Mouse (Mus musculus): ENCODE results near the gene Skida1. TPM values are rescaled to one million over a fixed set of nuclear protein-coding genes. Genes with fewer than 3 reads are reported as not detected.
A peak's percentile ranks its signal among the peaks of the same experiment; 100 is the strongest.

Skida1 gene
- polyA plus RNA-seq, 1 experiment from 2014 or later, result 16.6 TPM

GRCm38 (mm10) chr2:18063763-18064251 is 15.0 kb upstream of the Skida1 start:
- Histone ChIP-seq H3K27me3 (replicated peaks; ENCODE audit: low read depth, poor library complexity, severe bottlenecking) (no peaks in the 10 kb centered on the region), H3K4me3 (peak overlapping the region; percentile 92), H3K27ac (replicated peaks) (peak overlapping the region; percentile 100), H3K4me1 (peaks cover 50% of the 10 kb centered on the region), H3K36me3 (replicated peaks) (peaks cover 26% of the 10 kb centered on the region), H3K9me3 (no peaks in the 10 kb centered on the region)
- WGBS, result under 1% methylated on average over 18 of the region's 18 CpGs
- no peak for DNase-seq (ENCODE audit: low spot score)

- H3K36me3 ChIP-seq (replicated peaks), result no peaks in the 10 kb centered on the region
- no peak overlapping the region; the same call in 1 of the 2 replicates for H3K4me3 ChIP-seq
- H3K27me3 ChIP-seq (replicated peaks; ENCODE audit: low read depth, poor library complexity, severe bottlenecking), result no peaks in the 10 kb centered on the region
- H3K27ac ChIP-seq (replicated peaks), result peak overlapping the region; percentile 69
- no peak for DNase-seq (ENCODE audit: low spot score)
- H3K9me3 ChIP-seq, result no peaks in the 10 kb centered on the region
- peaks cover 45% of the 10 kb centered on the region for H3K4me1 ChIP-seq
- WGBS, result 65% methylated on average over 1 of the region's 1 CpGs
Measured at GRCm38 (mm10) chr2:18060396-18060795, 11.5 kb upstream of the Skida1 start.

DNA sequence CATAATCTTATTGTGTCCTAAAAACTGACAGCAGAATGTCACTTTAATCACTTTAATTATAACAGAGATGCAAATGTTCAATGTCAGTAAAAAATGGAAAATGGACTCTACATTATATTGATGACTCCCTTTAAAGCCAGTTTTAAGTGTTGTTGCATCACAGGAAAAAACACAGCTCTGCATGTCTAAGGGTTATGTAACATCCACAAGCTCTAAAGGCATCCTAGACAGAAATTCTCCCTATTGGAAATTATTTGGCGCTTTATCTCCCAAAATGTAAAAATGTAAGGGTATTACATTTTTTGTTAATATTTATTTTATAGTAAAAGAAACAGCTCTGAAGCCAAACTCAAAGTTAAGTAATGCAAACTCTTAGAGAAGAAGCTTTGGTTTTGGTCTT is 11.0 kb upstream of the Skida1 start:
- Histone ChIP-seq H3K27ac (replicated peaks) (0 out of 2 replicates have a peak overlapping the region, but pooled peaks have one; percentile 11), H3K4me3 (no peak overlapping the region), H3K9me3 (no peaks in the 10 kb centered on the region), H3K36me3 (replicated peaks) (no peaks in the 10 kb centered on the region), H3K27me3 (replicated peaks; ENCODE audit: low read depth, poor library complexity, severe bottlenecking) (no peaks in the 10 kb centered on the region), H3K4me1 (peaks cover 44% of the 10 kb centered on the region)
- 76% methylated on average over 1 of the region's 1 CpGs for whole genome bisulfite sequencing
- DNase-seq (ENCODE audit: low spot score), result no peak

DNA sequence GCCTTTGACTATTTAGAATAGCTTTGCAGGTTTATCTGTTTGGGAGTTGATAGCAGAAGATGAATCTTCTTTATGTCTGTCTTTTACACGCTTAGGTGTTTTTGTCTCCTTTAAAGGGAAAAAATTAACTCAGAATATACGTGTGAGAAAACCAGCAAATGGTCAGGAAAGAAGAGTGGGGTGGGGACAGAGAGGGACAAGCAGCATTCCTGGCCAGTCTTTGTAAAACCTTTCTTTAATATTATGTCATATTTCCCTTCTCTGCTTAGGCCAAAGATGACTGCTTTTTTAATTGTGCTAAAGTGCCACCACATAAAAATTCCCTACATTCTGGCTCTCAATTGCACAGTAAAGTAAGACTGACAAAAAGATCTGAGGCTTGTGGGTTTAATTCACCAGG is 10.2 kb upstream of the Skida1 start:
- H3K4me3 ChIP-seq, result peak overlapping the region; percentile 79
- H3K4me1 ChIP-seq, result peaks cover 48% of the 10 kb centered on the region
- WGBS, result 37% methylated on average over 2 of the region's 2 CpGs
- no peak for DNase-seq (ENCODE audit: low spot score)
- no peaks in the 10 kb centered on the region for H3K9me3 ChIP-seq
- peak overlapping the region; percentile 99 for H3K27ac ChIP-seq (replicated peaks)
- H3K36me3 ChIP-seq (replicated peaks), result no peaks in the 10 kb centered on the region
- no peaks in the 10 kb centered on the region for H3K27me3 ChIP-seq (replicated peaks; ENCODE audit: low read depth, poor library complexity, severe bottlenecking)

DNA sequence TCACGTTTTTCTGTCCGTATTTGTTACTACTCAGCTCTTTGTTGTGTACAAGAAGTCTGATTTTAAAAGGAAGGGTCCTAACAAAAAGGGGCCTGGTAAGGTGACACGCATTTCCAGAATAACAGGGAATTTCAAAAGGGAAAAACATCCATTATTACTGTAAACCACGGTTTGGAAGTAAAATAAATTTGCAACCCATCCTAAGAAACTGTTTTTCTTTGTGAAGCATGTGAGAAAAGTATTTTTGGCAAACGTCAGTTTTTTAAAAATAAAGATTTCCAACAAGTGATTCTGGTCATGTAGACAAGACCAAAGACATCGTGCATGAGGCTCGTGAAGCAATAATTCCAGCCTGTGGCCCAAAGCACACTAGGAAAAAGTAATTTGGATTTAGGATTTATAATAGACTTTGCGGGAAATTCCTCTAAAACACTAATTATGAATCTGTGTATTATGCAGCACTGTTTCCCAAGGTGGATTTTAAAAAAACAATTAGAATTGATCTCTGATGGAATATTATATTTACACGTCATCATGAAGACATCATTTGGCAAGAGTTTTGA is 9.4 kb upstream of the Skida1 start:
- no peaks in the 10 kb centered on the region for H3K27me3 ChIP-seq (replicated peaks; ENCODE audit: low read depth, poor library complexity, severe bottlenecking)
- peak overlapping the region; percentile 99 for H3K27ac ChIP-seq (replicated peaks)
- no peaks in the 10 kb centered on the region for H3K36me3 ChIP-seq (replicated peaks)
- 15% methylated on average over 9 of the region's 9 CpGs for WGBS
- no peaks in the 10 kb centered on the region for H3K9me3 ChIP-seq
- H3K4me3 ChIP-seq, result peak overlapping the region; percentile 79
- H3K4me1 ChIP-seq, result peaks cover 53% of the 10 kb centered on the region
- DNase-seq (ENCODE audit: low spot score), result no peak

DNA sequence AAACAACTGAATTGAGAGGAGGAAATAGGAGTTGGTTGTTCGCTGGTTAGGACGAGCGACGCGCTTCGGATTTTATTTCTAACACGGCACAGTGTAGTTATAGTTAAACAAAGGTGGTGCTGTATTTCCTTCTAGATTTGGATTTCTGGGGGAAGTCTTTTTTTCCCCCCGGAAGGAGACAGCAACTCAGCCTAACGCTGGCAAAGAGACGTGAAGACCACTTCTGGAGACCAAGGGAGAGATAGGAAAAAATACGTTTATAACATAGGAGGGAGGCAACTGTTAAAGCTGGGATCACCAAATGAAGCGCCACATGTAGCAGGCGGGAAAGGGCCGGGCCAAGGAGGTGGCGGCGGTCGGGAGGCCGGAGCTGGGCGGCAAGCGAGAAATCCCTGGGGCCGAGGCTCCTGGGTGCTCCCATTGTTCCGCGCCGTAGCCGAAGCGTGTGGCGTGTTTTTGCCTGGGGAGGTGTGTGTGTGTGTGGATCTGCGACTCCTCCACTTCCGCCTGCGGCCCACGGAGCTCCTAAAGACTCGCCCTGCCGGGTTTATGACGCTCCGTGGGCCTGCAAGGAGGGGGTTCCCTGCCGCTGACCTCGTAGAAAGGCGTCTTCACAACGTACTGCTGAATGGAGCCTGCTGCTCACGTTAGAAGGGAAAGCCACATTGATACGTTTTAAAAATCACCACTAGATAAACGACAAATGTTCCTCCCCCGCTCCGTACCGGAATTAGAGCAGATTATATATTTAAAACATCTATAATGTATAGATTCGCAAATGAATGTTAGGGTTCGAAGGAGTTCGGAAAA is 8.7 kb upstream of the Skida1 start:
- Histone ChIP-seq H3K4me3 (peak overlapping the region; percentile 79), H3K27ac (replicated peaks) (peak overlapping the region; percentile 99), H3K27me3 (replicated peaks; ENCODE audit: low read depth, poor library complexity, severe bottlenecking) (no peaks in the 10 kb centered on the region), H3K36me3 (replicated peaks) (no peaks in the 10 kb centered on the region), H3K9me3 (no peaks in the 10 kb centered on the region), H3K4me1 (peaks cover 54% of the 10 kb centered on the region)
- DNase-seq (ENCODE audit: low spot score), result peak; percentile 69
- WGBS, result under 1% methylated on average over 48 of the region's 48 CpGs

DNA sequence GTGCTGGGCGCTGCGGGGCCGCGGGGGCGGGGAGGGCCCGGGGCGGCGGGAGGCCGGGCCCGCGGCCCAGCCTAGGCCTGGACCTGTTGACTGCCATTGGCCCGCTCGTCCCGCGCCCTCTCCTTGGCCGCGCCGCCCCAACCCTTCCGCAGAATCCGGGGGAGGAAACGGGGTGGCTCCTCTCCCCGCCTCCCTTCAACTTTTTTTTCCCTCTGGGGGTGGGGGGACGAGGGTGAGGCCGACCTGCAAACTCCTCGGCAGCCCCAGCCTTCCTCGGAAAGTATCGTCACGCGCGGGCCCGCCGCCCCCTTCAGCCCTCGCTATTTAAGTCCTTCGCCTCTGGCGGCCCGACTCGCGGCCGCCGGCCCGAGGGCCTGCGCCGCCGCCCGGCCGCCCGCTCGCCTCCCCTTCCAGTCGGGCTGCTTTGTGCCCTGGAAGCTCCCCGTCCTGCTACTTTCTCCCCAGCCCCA is 8.0 kb upstream of the Skida1 start:
- under 1% methylated on average over 48 of the region's 50 CpGs for WGBS
- H3K36me3 ChIP-seq (replicated peaks), result no peaks in the 10 kb centered on the region

DNA sequence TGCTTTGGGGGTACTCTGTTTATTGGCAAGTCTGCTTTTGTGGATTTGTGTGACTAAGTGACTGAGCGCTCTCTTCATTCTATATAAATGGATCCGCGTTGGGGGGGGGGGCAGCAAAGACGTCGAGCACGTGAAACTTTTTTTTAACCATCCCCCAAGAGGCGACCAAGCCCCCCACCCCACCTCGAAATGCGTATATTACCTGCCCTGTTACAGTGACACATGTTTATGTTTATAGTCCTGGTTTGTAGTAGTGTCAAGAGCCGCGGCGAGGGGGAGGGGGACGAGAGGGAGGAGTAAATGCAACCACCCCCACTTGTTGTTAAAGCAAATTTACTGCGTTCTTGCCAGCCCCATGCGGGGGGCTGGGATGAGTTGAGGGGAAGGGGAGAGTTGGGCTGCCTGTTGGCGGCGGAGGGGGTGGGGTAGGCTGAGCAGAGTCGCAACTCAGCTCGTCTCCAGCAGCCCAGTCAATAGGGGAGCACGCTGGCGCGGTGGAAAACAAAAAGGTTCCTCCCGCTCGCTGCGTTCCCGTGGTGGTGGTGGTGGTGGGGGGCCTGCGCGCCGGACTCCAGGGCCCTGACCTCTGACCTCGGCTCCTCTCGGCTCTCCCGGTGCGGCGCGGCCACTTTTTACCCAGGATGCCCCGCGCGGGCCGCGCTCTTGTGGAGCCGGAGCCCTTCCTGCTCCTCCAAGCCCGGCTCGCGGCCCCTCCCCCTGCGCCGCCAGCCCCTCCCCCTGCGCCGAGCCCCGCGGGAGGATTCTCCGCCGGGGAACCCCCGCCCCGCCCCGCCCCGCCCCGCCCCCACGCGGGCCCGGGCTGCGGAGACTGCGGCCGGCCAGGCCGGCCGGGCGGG is 7.3 kb upstream of the Skida1 start:
- Histone ChIP-seq H3K9me3 (no peaks in the 10 kb centered on the region), H3K4me3 (peak overlapping the region; percentile 79), H3K27ac (replicated peaks) (peak overlapping the region; percentile 99), H3K27me3 (replicated peaks; ENCODE audit: low read depth, poor library complexity, severe bottlenecking) (no peaks in the 10 kb centered on the region), H3K4me1 (peaks cover 63% of the 10 kb centered on the region), H3K36me3 (replicated peaks) (no peaks in the 10 kb centered on the region)
- peak; percentile 99 for DNase-seq (ENCODE audit: low spot score)
- WGBS, result under 1% methylated on average over 66 of the region's 66 CpGs

More for the DNA sequence above, 8.0 kb upstream of the Skida1 start:
- Histone ChIP-seq H3K27ac (replicated peaks) (peak overlapping the region; percentile 99), H3K4me3 (peak overlapping the region; percentile 79), H3K4me1 (peaks cover 57% of the 10 kb centered on the region), H3K9me3 (no peaks in the 10 kb centered on the region), H3K27me3 (replicated peaks; ENCODE audit: low read depth, poor library complexity, severe bottlenecking) (no peaks in the 10 kb centered on the region)
- peak; percentile 97 for DNase-seq (ENCODE audit: low spot score)

- H3K4me3 ChIP-seq, result peak within 1 kb of the TSS; percentile 79
- no peak for DNase-seq (ENCODE audit: low spot score)
- H3K27ac ChIP-seq (replicated peaks), result peak within 1 kb of the TSS; percentile 99
- no peaks in the 10 kb centered on the region for H3K9me3 ChIP-seq
- no peaks in the 10 kb centered on the region for H3K27me3 ChIP-seq (replicated peaks; ENCODE audit: low read depth, poor library complexity, severe bottlenecking)
- peaks cover 66% of the 10 kb centered on the region for H3K4me1 ChIP-seq
- H3K36me3 ChIP-seq (replicated peaks), result no peaks in the 10 kb centered on the region
- WGBS, result under 1% methylated on average over 20 of the region's 20 CpGs
Measured at GRCm38 (mm10) chr2:18055016-18055928, 6.4 kb upstream of the Skida1 start, which contains the start of gene Mllt10. Gene Mllt10, plus strand, starts transcription at chr2:18055237.

- H3K4me1 ChIP-seq, result peaks cover 67% of the 10 kb centered on the region
- peak overlapping the region; percentile 79 for H3K4me3 ChIP-seq
- no peaks in the 10 kb centered on the region for H3K27me3 ChIP-seq (replicated peaks; ENCODE audit: low read depth, poor library complexity, severe bottlenecking)
- 8% methylated on average over 2 of the region's 2 CpGs for WGBS
- H3K36me3 ChIP-seq (replicated peaks), result no peaks in the 10 kb centered on the region
- peak overlapping the region; percentile 99 for H3K27ac ChIP-seq (replicated peaks)
- no peaks in the 10 kb centered on the region for H3K9me3 ChIP-seq
- no peak for DNase-seq (ENCODE audit: low spot score)
Measured at GRCm38 (mm10) chr2:18053951-18054530, 5.2 kb upstream of the Skida1 start.

DNA sequence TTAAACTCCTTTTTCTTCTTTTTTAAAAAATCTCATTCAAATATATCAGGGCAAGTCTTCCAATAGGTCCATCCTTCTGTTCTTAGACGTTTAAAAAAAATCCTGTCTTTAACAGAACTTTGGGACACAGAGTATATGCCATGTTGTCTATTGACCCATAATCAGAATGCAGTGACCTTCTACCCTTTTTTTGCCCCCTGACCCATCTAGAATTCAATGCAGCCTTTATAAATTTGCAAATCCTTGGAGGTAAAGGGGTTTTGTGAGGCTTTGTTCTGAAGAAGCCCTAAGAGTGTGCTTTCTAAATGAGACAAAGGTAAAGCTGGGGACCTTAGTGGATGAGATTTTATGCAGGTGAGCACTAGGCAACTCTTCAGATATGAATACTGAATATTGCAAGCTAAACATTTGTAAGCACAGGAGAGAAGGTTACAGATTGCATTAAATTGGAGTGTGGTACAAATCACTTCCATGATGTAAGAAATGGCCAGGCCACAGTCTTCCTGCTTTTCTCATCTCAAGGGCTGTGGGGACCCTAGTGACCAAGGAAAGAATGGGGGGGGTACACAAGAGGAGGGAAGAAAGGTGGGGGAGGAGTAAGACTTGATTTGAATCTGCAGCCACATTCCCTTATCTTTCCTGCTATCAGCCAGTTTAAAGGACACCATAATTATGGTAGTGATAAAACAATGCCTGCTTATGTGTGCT is 4.5 kb upstream of the Skida1 start:
- Histone ChIP-seq H3K4me3 (peak overlapping the region; percentile 79; the same call in 1 of the 2 replicates), H3K36me3 (replicated peaks) (no peaks in the 10 kb centered on the region), H3K9me3 (no peaks in the 10 kb centered on the region), H3K27ac (replicated peaks) (peak overlapping the region; percentile 99), H3K27me3 (replicated peaks; ENCODE audit: low read depth, poor library complexity, severe bottlenecking) (no peaks in the 10 kb centered on the region), H3K4me1 (peaks cover 61% of the 10 kb centered on the region)
- 6% methylated on average over 1 of the region's 1 CpGs for WGBS
- DNase-seq (ENCODE audit: low spot score), result no peak
